Mouse (Mus musculus) E14TG2a.4 (cell line): ENCODE measurements at regions not wholly inside any gene's neighbourhood (a gene's known extent, or its start where the extent isn't known, plus 50 kb on each side); places are given as distances from the start of the nearest gene placed in this dataset.

Source experiments
- CTCF ChIP-seq: conservative IDR thresholded peaks from 2 replicates; pipeline ENCODE4 v1.5.1; 2014; ENCODE audit warnings: low read length
- NANOG ChIP-seq: IDR thresholded peaks from 2 replicates; pipeline ENCODE4 v1.6.1; 2014; ENCODE audit warnings: borderline replicate concordance, low read length, mixed read lengths
- POU5F1 ChIP-seq: IDR thresholded peaks from 2 replicates; pipeline ENCODE4 v1.6.1; 2014; ENCODE audit warnings: low read length, borderline replicate concordance

- TF ChIP-seq CTCF (no peak), POU5F1 (no peak), NANOG (no peak)
Measured at GRCm38 (mm10) chr6:148513134-148513533, 68.9 kb upstream of the Tmtc1 start.
